Mouse (Mus musculus): Measurements from ENCODE around the gene Gm20388.

GRCm38 (mm10) chr8:120249800-120250336 is 339.2 kb downstream of the Gm20388 start:
- no peak for TF ChIP-seq POLR2A (IDR thresholded peaks at IDR 0.05; ENCODE audit: borderline replicate concordance, control insufficient read depth, low read depth, low read length)
- TF ChIP-seq CTCF (IDR thresholded peaks at IDR 0.05; ENCODE audit: control insufficient read depth, insufficient read depth, low read length), result no peak

All from bone marrow, adult 2 months (tissue).